Mouse (Mus musculus) kidney, embryonic 15.5 days (tissue): Measurements from ENCODE around the gene Hif3a. TPM values are rescaled to one million over a fixed set of nuclear protein-coding genes. Genes with fewer than 3 reads are reported as not detected.

Experiments used
- ATAC-seq: fragments of 200-750 bp; cut with Nextera tagmentation; replicated peaks from 2 replicates; pipeline ENCODE4 v1.8.0; 2017; ENCODE audit warnings: moderate TSS enrichment; ENCODE audit not compliant: low FRiP score
- H3K27ac ChIP-seq: fragments of 300-500 bp; sonication (generic); 2 replicates; pipeline ENCODE4 v1.5.1; 2015; ENCODE audit warnings: mild to moderate bottlenecking, inconsistent platforms
- H3K27me3 ChIP-seq: fragments of 300-500 bp; sonication (generic); 2 replicates; pipeline ENCODE4 v1.6.1; 2015; ENCODE audit warnings: inconsistent platforms
- H3K36me3 ChIP-seq: fragments of 300-500 bp; sonication (generic); 2 replicates; pipeline ENCODE4 v1.6.1; 2015; ENCODE audit warnings: inconsistent platforms
- H3K4me1 ChIP-seq: fragments of 300-500 bp; sonication (generic); 2 replicates; pipeline ENCODE4 v1.6.1; 2015; ENCODE audit warnings: inconsistent platforms
- H3K4me2 ChIP-seq: fragments of 300-500 bp; sonication (generic); 2 replicates; pipeline ENCODE4 v1.6.1; 2015; ENCODE audit warnings: moderate library complexity, mild to moderate bottlenecking, inconsistent platforms
- H3K4me3 ChIP-seq: fragments of 300-500 bp; sonication (generic); replicated peaks from 2 replicates; pipeline ENCODE4 v1.5.1; 2015; ENCODE audit warnings: mild to moderate bottlenecking, inconsistent platforms
- H3K9ac ChIP-seq: fragments of 300-500 bp; sonication (generic); 2 replicates; pipeline ENCODE4 v1.6.1; 2015; ENCODE audit warnings: mild to moderate bottlenecking, inconsistent platforms
- H3K9me3 ChIP-seq: fragments of 300-500 bp; sonication (generic); replicated peaks from 2 replicates; pipeline ENCODE4 v1.6.1; 2016; ENCODE audit warnings: inconsistent platforms
- WGBS: fragments of 180-500 bp; shearing (Covaris S2); methylation state at CpG from one replicate; pipeline ENCODE4 v1.1.7; 2015; ENCODE audit warnings: mixed read lengths; 5-methylcytosine and 5-hydroxymethylcytosine counted together
- polyA plus RNA-seq: library from polyadenylated mRNA; unstranded; fragments of >200 nt; fragmentation: Nextera tagmentation; extraction: Ambion mirVana; gene quantifications from 2 replicates; pipeline ENCODE4 v1.2.1, GENCODE M21; 2015

Hif3a gene
- polyA plus RNA-seq, 1 experiment from 2014 or later = 22.5 TPM

- H3K4me2 ChIP-seq = peak overlapping the region; percentile 69
- 81% methylated on average over 4 of the region's 4 CpGs for WGBS
- H3K36me3 ChIP-seq = peaks cover 42% of the 10 kb centered on the region
- H3K27me3 ChIP-seq = no peaks in the 10 kb centered on the region
- H3K27ac ChIP-seq = no peak overlapping the region
- no peak for ATAC-seq
- peak overlapping the region; percentile 65 for H3K4me3 ChIP-seq
- peak overlapping the region; percentile 77 for H3K9ac ChIP-seq
- peaks cover 63% of the 10 kb centered on the region for H3K4me1 ChIP-seq
- no peaks in the 10 kb centered on the region for H3K9me3 ChIP-seq
These were observed 66.9 kb downstream of the Hif3a start for GRCm38 (mm10) chr7:16995345-16995744.

- Histone ChIP-seq H3K4me3 (peak overlapping the region; percentile 65), H3K4me2 (peak overlapping the region; percentile 69), H3K27me3 (no peaks in the 10 kb centered on the region), H3K27ac (peak overlapping the region; percentile 93), H3K4me1 (peaks cover 70% of the 10 kb centered on the region), H3K9ac (peak overlapping the region; percentile 77), H3K36me3 (peaks cover 33% of the 10 kb centered on the region), H3K9me3 (no peaks in the 10 kb centered on the region)
- no peak for ATAC-seq
- 3% methylated on average over 20 of the region's 20 CpGs for WGBS
These were observed 67.8 kb downstream of the Hif3a start for GRCm38 (mm10) chr7:16994400-16994799.

- H3K9ac ChIP-seq = peak overlapping the region; percentile 77
- peaks cover 27% of the 10 kb centered on the region for H3K36me3 ChIP-seq
- H3K4me2 ChIP-seq = peak overlapping the region; percentile 69
- peaks cover 71% of the 10 kb centered on the region for H3K4me1 ChIP-seq
- H3K27ac ChIP-seq = peak overlapping the region; percentile 93
- WGBS = under 1% methylated on average over 27 of the region's 27 CpGs
- no peaks in the 10 kb centered on the region for H3K9me3 ChIP-seq
- peak; percentile 95 for ATAC-seq
- H3K27me3 ChIP-seq = no peaks in the 10 kb centered on the region
- H3K4me3 ChIP-seq = peak overlapping the region; percentile 65
These were observed 68.4 kb downstream of the Hif3a start for GRCm38 (mm10) chr7:16993651-16994399.

- no peaks in the 10 kb centered on the region for H3K9me3 ChIP-seq
- peak within 1 kb of the TSS; percentile 65 for H3K4me3 ChIP-seq
- no peaks in the 10 kb centered on the region for H3K27me3 ChIP-seq
- peak within 1 kb of the TSS; percentile 69 for H3K4me2 ChIP-seq
- peaks cover 78% of the 10 kb centered on the region for H3K4me1 ChIP-seq
- H3K9ac ChIP-seq = 0 out of 2 replicates have a peak within 1 kb of the TSS, but pooled peaks have one; percentile 25
- peaks cover 13% of the 10 kb centered on the region for H3K36me3 ChIP-seq
- 89% methylated on average over 5 of the region's 5 CpGs for WGBS
- peak within 1 kb of the TSS; percentile 95 for H3K27ac ChIP-seq
- no peak for ATAC-seq
These were observed 69.8 kb downstream of the Hif3a start, which contains the start of gene Ccdc8 for GRCm38 (mm10) chr7:16992451-16992807. TSS of gene Ccdc8 (plus strand) at chr7:16992708.

- Histone ChIP-seq H3K4me3 (peak overlapping the region; percentile 12), H3K27me3 (no peaks in the 10 kb centered on the region), H3K4me1 (peaks cover 74% of the 10 kb centered on the region), H3K36me3 (peaks cover 7% of the 10 kb centered on the region; the same call in 1 of the 2 replicates), H3K4me2 (peak overlapping the region; percentile 45), H3K9ac (0 out of 2 replicates have a peak overlapping the region, but pooled peaks have one; percentile 25), H3K9me3 (no peaks in the 10 kb centered on the region), H3K27ac (peak overlapping the region; percentile 95)
- WGBS = 29% methylated on average over 18 of the region's 18 CpGs
- ATAC-seq = peak; percentile 85
These were observed 70.4 kb downstream of the Hif3a start for GRCm38 (mm10) chr7:16991681-16992450.

- Histone ChIP-seq H3K9me3 (no peaks in the 10 kb centered on the region), H3K4me1 (peaks cover 59% of the 10 kb centered on the region), H3K4me2 (peak overlapping the region; percentile 20; the same call in 1 of the 2 replicates), H3K27me3 (no peaks in the 10 kb centered on the region), H3K4me3 (no peak overlapping the region), H3K9ac (no peak overlapping the region), H3K36me3 (no peaks in the 10 kb centered on the region), H3K27ac (peak overlapping the region; percentile 95)
- ATAC-seq = no peak
- WGBS = 29% methylated on average over 15 of the region's 15 CpGs
These were observed 72.1 kb downstream of the Hif3a start for GRCm38 (mm10) chr7:16990006-16990744.

GRCm38 (mm10) chr7:16988405-16988804 lies 73.8 kb downstream of the Hif3a start:
- peak overlapping the region; percentile 62 for H3K27ac ChIP-seq

GRCm38 (mm10) chr7:16987541-16988149 lies 74.6 kb downstream of the Hif3a start:
- peak overlapping the region; percentile 62; the same call in 1 of the 2 replicates for H3K27ac ChIP-seq
- no peak overlapping the region for H3K4me3 ChIP-seq

More at GRCm38 (mm10) chr7:16988405-16988804, 73.8 kb downstream of the Hif3a start:
- Histone ChIP-seq H3K27me3 (no peaks in the 10 kb centered on the region; the same call in 1 of the 2 replicates), H3K9ac (no peak overlapping the region), H3K4me1 (peaks cover 52% of the 10 kb centered on the region), H3K36me3 (no peaks in the 10 kb centered on the region), H3K9me3 (no peaks in the 10 kb centered on the region), H3K4me2 (no peak overlapping the region), H3K4me3 (no peak overlapping the region)
- 22% methylated on average over 3 of the region's 3 CpGs for WGBS
- ATAC-seq = 0 out of 2 replicates have a peak, but pooled peaks have one; percentile 10

GRCm38 (mm10) chr7:16982859-16983568 lies 79.2 kb downstream of the Hif3a start, which contains the start of gene Gm42372:
TSS of gene Gm42372 (plus strand) at chr7:16983086.
- Histone ChIP-seq H3K4me3 (peak within 1 kb of the TSS; percentile 17; the same call in 1 of the 2 replicates), H3K27me3 (no peaks in the 10 kb centered on the region; the same call in 1 of the 2 replicates), H3K27ac (no peak within 1 kb of the TSS), H3K4me2 (peak within 1 kb of the TSS; percentile 49), H3K4me1 (peaks cover 30% of the 10 kb centered on the region), H3K9ac (no peak within 1 kb of the TSS), H3K9me3 (no peaks in the 10 kb centered on the region), H3K36me3 (no peaks in the 10 kb centered on the region)
- 25% methylated on average over 26 of the region's 26 CpGs for WGBS
- no peak; the same call in 1 of the 2 replicates for ATAC-seq

More at GRCm38 (mm10) chr7:16987541-16988149, 74.6 kb downstream of the Hif3a start:
- 30% methylated on average over 7 of the region's 7 CpGs for WGBS
- H3K9me3 ChIP-seq = no peaks in the 10 kb centered on the region
- H3K9ac ChIP-seq = no peak overlapping the region
- no peak for ATAC-seq
- H3K27me3 ChIP-seq = no peaks in the 10 kb centered on the region; the same call in 1 of the 2 replicates
- H3K4me1 ChIP-seq = peaks cover 55% of the 10 kb centered on the region
- no peak overlapping the region for H3K4me2 ChIP-seq
- no peaks in the 10 kb centered on the region for H3K36me3 ChIP-seq
